Mouse (Mus musculus) embryo, embryonic 11.5 days (tissue): ENCODE results near the gene Areg.

ENCODE experiments used
- DNase-seq: peaks from one replicate; pipeline ENCODE4 v3.0.0-alpha.2; 2012; ENCODE audit warnings: low read depth, low spot score

Gene Areg

GRCm38 (mm10) chr5:91139446-91139873 lies at the start of gene Areg:
Gene Areg, plus strand, starts transcription at chr5:91139599.
- DNase-seq, result peak; percentile 34

GRCm38 (mm10) chr5:91090301-91090700 lies 49.1 kb upstream of the Areg start:
- DNase-seq, result no peak

GRCm38 (mm10) chr5:91097911-91098614 lies 41.3 kb upstream of the Areg start:
- no peak for DNase-seq

GRCm38 (mm10) chr5:91101742-91102141 lies 37.7 kb upstream of the Areg start:
- no peak for DNase-seq

- DNase-seq, result no peak
These were observed 35.3 kb upstream of the Areg start for GRCm38 (mm10) chr5:91103943-91104665.

- DNase-seq, result no peak
These were observed 33.2 kb upstream of the Areg start for GRCm38 (mm10) chr5:91106248-91106647.

- no peak for DNase-seq
These were observed 29.3 kb upstream of the Areg start for GRCm38 (mm10) chr5:91110023-91110670.

- DNase-seq, result no peak
These were observed 28.4 kb upstream of the Areg start for GRCm38 (mm10) chr5:91111019-91111418.

GRCm38 (mm10) chr5:91113967-91114366 lies 25.4 kb upstream of the Areg start:
- DNase-seq, result no peak

- no peak for DNase-seq
These were observed 24.8 kb upstream of the Areg start for GRCm38 (mm10) chr5:91114574-91114973.

- DNase-seq, result no peak
These were observed 20.8 kb upstream of the Areg start for GRCm38 (mm10) chr5:91118618-91119017.

- DNase-seq, result no peak
These were observed 16.0 kb upstream of the Areg start for GRCm38 (mm10) chr5:91123404-91123803.

GRCm38 (mm10) chr5:91124140-91124539 lies 15.3 kb upstream of the Areg start:
- no peak for DNase-seq

GRCm38 (mm10) chr5:91126623-91127022 lies 12.8 kb upstream of the Areg start:
- DNase-seq, result no peak

- DNase-seq, result no peak
These were observed 4.4 kb upstream of the Areg start for GRCm38 (mm10) chr5:91134961-91135360.

GRCm38 (mm10) chr5:91138970-91139369 lies 429 bp upstream of the Areg start:
- DNase-seq, result no peak

GRCm38 (mm10) chr5:91140896-91141448 lies 1.6 kb downstream of the Areg start:
- no peak for DNase-seq

GRCm38 (mm10) chr5:91144971-91145370 lies 5.6 kb downstream of the Areg start:
- DNase-seq, result no peak

- no peak for DNase-seq
These were observed 7.6 kb downstream of the Areg start for GRCm38 (mm10) chr5:91147001-91147400.

GRCm38 (mm10) chr5:91148054-91148453 lies 8.7 kb downstream of the Areg start:
- no peak for DNase-seq

GRCm38 (mm10) chr5:91156677-91157076 lies 17.3 kb downstream of the Areg start:
- DNase-seq, result no peak

GRCm38 (mm10) chr5:91157169-91157568 lies 17.8 kb downstream of the Areg start:
- DNase-seq, result no peak
